Mouse (Mus musculus): ENCODE results near the gene Scube1. TPM values are rescaled to one million over a fixed set of nuclear protein-coding genes. Genes with fewer than 3 reads are reported as not detected.
A peak's percentile ranks its signal among the peaks of the same experiment; 100 is the strongest.

Scube1 gene
- polyA plus RNA-seq, 1 experiment from 2014 or later: 10.4 TPM

- peaks cover 40% of the 10 kb centered on the region for H3K4me1 ChIP-seq
- H3K27ac ChIP-seq (replicated peaks): no peak overlapping the region
- H3K4me2 ChIP-seq: peak overlapping the region; percentile 89
- no peak for ATAC-seq (ENCODE audit: low FRiP score)
- peak overlapping the region; percentile 93 for H3K4me3 ChIP-seq (replicated peaks)
- peak overlapping the region; percentile 85; the same call in 1 of the 2 replicates for H3K9ac ChIP-seq (replicated peaks)
- H3K27me3 ChIP-seq (replicated peaks): no peaks in the 10 kb centered on the region
- H3K9me3 ChIP-seq (replicated peaks): no peaks in the 10 kb centered on the region
- H3K36me3 ChIP-seq: peaks cover 7% of the 10 kb centered on the region
Measured at GRCm38 (mm10) chr15:83593189-83593585, 131.6 kb downstream of the Scube1 start.

GRCm38 (mm10) chr15:83592260-83593188, 132.3 kb downstream of the Scube1 start:
- Histone ChIP-seq H3K9ac (replicated peaks) (no peak overlapping the region), H3K27me3 (replicated peaks) (no peaks in the 10 kb centered on the region), H3K4me2 (peak overlapping the region; percentile 89; the same call in 1 of the 2 replicates), H3K4me1 (peaks cover 40% of the 10 kb centered on the region), H3K36me3 (peaks cover 11% of the 10 kb centered on the region), H3K4me3 (replicated peaks) (no peak overlapping the region), H3K9me3 (replicated peaks) (no peaks in the 10 kb centered on the region), H3K27ac (replicated peaks) (no peak overlapping the region)
- 84% methylated on average over 8 of the region's 8 CpGs for WGBS
- ATAC-seq (ENCODE audit: low FRiP score): no peak

- Histone ChIP-seq H3K36me3 (peaks cover 19% of the 10 kb centered on the region), H3K27ac (replicated peaks) (no peak overlapping the region), H3K4me2 (no peak overlapping the region), H3K9me3 (replicated peaks) (no peaks in the 10 kb centered on the region), H3K4me1 (peaks cover 40% of the 10 kb centered on the region), H3K27me3 (replicated peaks) (no peaks in the 10 kb centered on the region), H3K4me3 (replicated peaks) (no peak overlapping the region), H3K9ac (replicated peaks) (0 out of 2 replicates have a peak overlapping the region, but pooled peaks have one; percentile 3)
- WGBS: 87% methylated on average over 6 of the region's 6 CpGs
- ATAC-seq (ENCODE audit: low FRiP score): no peak
Measured at GRCm38 (mm10) chr15:83591758-83592157, 133.1 kb downstream of the Scube1 start.

- no peak for ATAC-seq (ENCODE audit: low FRiP score)
- peaks cover 28% of the 10 kb centered on the region for H3K36me3 ChIP-seq
- H3K4me3 ChIP-seq (replicated peaks): no peak overlapping the region
- H3K4me1 ChIP-seq: peaks cover 39% of the 10 kb centered on the region
- no peaks in the 10 kb centered on the region for H3K27me3 ChIP-seq (replicated peaks)
- H3K27ac ChIP-seq (replicated peaks): no peak overlapping the region
- H3K9me3 ChIP-seq (replicated peaks): no peaks in the 10 kb centered on the region
- WGBS: 96% methylated on average over 4 of the region's 4 CpGs
- no peak overlapping the region for H3K9ac ChIP-seq (replicated peaks)
- H3K4me2 ChIP-seq: no peak overlapping the region
Measured at GRCm38 (mm10) chr15:83590841-83591240, 134.0 kb downstream of the Scube1 start.

GRCm38 (mm10) chr15:83584741-83585220, 140.0 kb downstream of the Scube1 start:
- Histone ChIP-seq H3K27ac (replicated peaks) (no peak overlapping the region), H3K4me1 (no peaks in the 10 kb centered on the region), H3K9me3 (replicated peaks) (no peaks in the 10 kb centered on the region), H3K36me3 (peaks cover 85% of the 10 kb centered on the region), H3K9ac (replicated peaks) (no peak overlapping the region), H3K27me3 (replicated peaks) (no peaks in the 10 kb centered on the region), H3K4me3 (replicated peaks) (no peak overlapping the region), H3K4me2 (no peak overlapping the region)
- no peak for ATAC-seq (ENCODE audit: low FRiP score)
- 92% methylated on average over 6 of the region's 6 CpGs for WGBS

GRCm38 (mm10) chr15:83583419-83584156, 141.2 kb downstream of the Scube1 start:
- 71% methylated on average over 8 of the region's 8 CpGs for WGBS
- Histone ChIP-seq H3K9ac (replicated peaks) (no peak overlapping the region), H3K27ac (replicated peaks) (no peak overlapping the region), H3K36me3 (peaks cover 95% of the 10 kb centered on the region), H3K4me1 (no peaks in the 10 kb centered on the region), H3K27me3 (replicated peaks) (no peaks in the 10 kb centered on the region), H3K9me3 (replicated peaks) (no peaks in the 10 kb centered on the region), H3K4me3 (replicated peaks) (no peak overlapping the region), H3K4me2 (no peak overlapping the region)
- no peak for ATAC-seq (ENCODE audit: low FRiP score)

GRCm38 (mm10) chr15:83582931-83583330, 141.9 kb downstream of the Scube1 start:
- no peak for ATAC-seq (ENCODE audit: low FRiP score)
- H3K9me3 ChIP-seq (replicated peaks): no peaks in the 10 kb centered on the region
- no peak overlapping the region for H3K27ac ChIP-seq (replicated peaks)
- H3K9ac ChIP-seq (replicated peaks): no peak overlapping the region
- H3K4me2 ChIP-seq: no peak overlapping the region
- peaks cover 94% of the 10 kb centered on the region for H3K36me3 ChIP-seq
- 94% methylated on average over 4 of the region's 4 CpGs for WGBS
- no peaks in the 10 kb centered on the region for H3K27me3 ChIP-seq (replicated peaks)
- H3K4me3 ChIP-seq (replicated peaks): no peak overlapping the region
- H3K4me1 ChIP-seq: no peaks in the 10 kb centered on the region

GRCm38 (mm10) chr15:83576651-83577050, 148.2 kb downstream of the Scube1 start:
- no peak overlapping the region for H3K27ac ChIP-seq (replicated peaks)
- H3K36me3 ChIP-seq: peaks cover 73% of the 10 kb centered on the region
- H3K4me3 ChIP-seq (replicated peaks): no peak overlapping the region
- no peaks in the 10 kb centered on the region for H3K27me3 ChIP-seq (replicated peaks)
- no peak overlapping the region for H3K4me2 ChIP-seq
- H3K9ac ChIP-seq (replicated peaks): no peak overlapping the region
- no peaks in the 10 kb centered on the region for H3K9me3 ChIP-seq (replicated peaks)
- no peaks in the 10 kb centered on the region for H3K4me1 ChIP-seq
- 93% methylated on average over 9 of the region's 9 CpGs for WGBS
- ATAC-seq (ENCODE audit: low FRiP score): no peak

- H3K27me3 ChIP-seq (replicated peaks): no peaks in the 10 kb centered on the region
- no peaks in the 10 kb centered on the region for H3K4me1 ChIP-seq
- H3K4me2 ChIP-seq: no peak overlapping the region
- WGBS: 93% methylated on average over 8 of the region's 8 CpGs
- no peak overlapping the region for H3K27ac ChIP-seq (replicated peaks)
- H3K36me3 ChIP-seq: peaks cover 62% of the 10 kb centered on the region
- H3K4me3 ChIP-seq (replicated peaks): no peak overlapping the region
- H3K9me3 ChIP-seq (replicated peaks): no peaks in the 10 kb centered on the region
- H3K9ac ChIP-seq (replicated peaks): no peak overlapping the region
- no peak for ATAC-seq (ENCODE audit: low FRiP score)
Measured at GRCm38 (mm10) chr15:83575543-83575942, 149.3 kb downstream of the Scube1 start.

- H3K27me3 ChIP-seq (replicated peaks): no peaks in the 10 kb centered on the region
- no peaks in the 10 kb centered on the region for H3K4me1 ChIP-seq
- H3K9ac ChIP-seq (replicated peaks): no peak overlapping the region
- 85% methylated on average over 6 of the region's 6 CpGs for WGBS
- H3K4me2 ChIP-seq: no peak overlapping the region
- H3K4me3 ChIP-seq (replicated peaks): no peak overlapping the region
- peaks cover 55% of the 10 kb centered on the region for H3K36me3 ChIP-seq
- ATAC-seq (ENCODE audit: low FRiP score): no peak
- H3K9me3 ChIP-seq (replicated peaks): no peaks in the 10 kb centered on the region
- H3K27ac ChIP-seq (replicated peaks): no peak overlapping the region
Measured at GRCm38 (mm10) chr15:83574731-83575351, 150.0 kb downstream of the Scube1 start.

GRCm38 (mm10) chr15:83573606-83574005, 151.2 kb downstream of the Scube1 start:
- H3K4me3 ChIP-seq (replicated peaks): no peak overlapping the region
- no peak overlapping the region for H3K27ac ChIP-seq (replicated peaks)
- no peaks in the 10 kb centered on the region for H3K9me3 ChIP-seq (replicated peaks)
- no peak overlapping the region for H3K4me2 ChIP-seq
- H3K9ac ChIP-seq (replicated peaks): no peak overlapping the region
- WGBS: 96% methylated on average over 12 of the region's 12 CpGs
- no peaks in the 10 kb centered on the region for H3K27me3 ChIP-seq (replicated peaks)
- no peak for ATAC-seq (ENCODE audit: low FRiP score)
- no peaks in the 10 kb centered on the region for H3K4me1 ChIP-seq
- H3K36me3 ChIP-seq: peaks cover 43% of the 10 kb centered on the region
